ENCODE assay signal across 20 mouse cellular contexts in the genomic region with DNA sequence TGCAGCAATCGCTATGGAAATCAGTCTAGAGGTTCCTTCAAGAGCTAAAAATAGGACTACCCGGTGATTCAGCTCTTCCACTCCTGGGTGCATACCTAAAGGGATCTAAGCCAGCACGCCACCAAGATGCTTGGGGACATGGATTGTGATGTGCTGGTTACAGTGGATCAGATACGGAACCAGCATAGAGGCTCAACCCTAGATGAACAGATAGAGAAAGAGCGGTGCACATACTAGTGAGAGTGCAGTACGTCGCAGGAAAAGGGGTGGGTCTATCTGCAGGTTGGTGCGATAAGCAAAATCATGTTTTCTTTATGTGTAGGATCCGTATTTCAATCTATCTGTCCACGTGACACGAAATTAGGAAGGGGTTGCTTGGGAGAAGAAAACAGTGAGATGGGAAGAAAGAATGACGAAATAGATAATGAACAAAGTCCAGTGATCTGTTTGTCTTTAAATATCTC.
A peak's percentile ranks its signal among the peaks of the same experiment; 100 is the strongest.
DNase-seq lines count a peak whose midpoint lies in the region; TF ChIP-seq lines count a peak whose summit lies in the region.
"Had no signal": no experiment of that assay in that cellular context is flagged by ENCODE, and none has a peak within 500 bp of the region (broad histone marks: within the 10 kb centered on the region; RNA-seq: fewer than 3 reads in every experiment).

No protein-coding gene starts in this region.

- no peak for TF ChIP-seq POLR2A in liver, adult 2 months (IDR thresholded peaks at IDR 0.05; ENCODE audit: extremely low read depth, insufficient read depth, low read length)
- no peak for TF ChIP-seq POLR2A in thymus, adult 2 months (IDR thresholded peaks at IDR 0.05; ENCODE audit: control insufficient read depth, extremely low read depth, insufficient read depth, low read length, poor library complexity)

- no peaks in the 10 kb centered on the region for H3K27me3 ChIP-seq in heart, embryonic 10.5 days (ENCODE audit: insufficient read depth, poor library complexity, severe bottlenecking)
- no peaks in the 10 kb centered on the region for H3K27me3 ChIP-seq in liver, adult 2 months (ENCODE audit: control insufficient read depth, insufficient read depth, low read length)
- no peaks in the 10 kb centered on the region for H3K27me3 ChIP-seq in thymus, adult 2 months (ENCODE audit: control insufficient read depth, insufficient read depth, low read length)
- H3K27me3 ChIP-seq: embryonic facial prominence, embryonic 12.5 days; forebrain, embryonic 15.5 days; liver, embryonic 13.5 days; neural tube, embryonic 15.5 days had no signal

- no peaks in the 10 kb centered on the region for H3K9me3 ChIP-seq in heart, embryonic 10.5 days
- H3K9me3 ChIP-seq: embryonic facial prominence, embryonic 12.5 days; forebrain, embryonic 15.5 days; liver, embryonic 13.5 days; neural tube, embryonic 15.5 days had no signal

- H3K4me1 ChIP-seq in heart, embryonic 10.5 days = peaks cover 41% of the 10 kb centered on the region
- peaks cover 9% of the 10 kb centered on the region; the same call in 1 of the 2 replicates for H3K4me1 ChIP-seq in liver, adult 2 months (ENCODE audit: control insufficient read depth, insufficient read depth, low read length)
- H3K4me1 ChIP-seq in brown adipose tissue, adult 24 weeks (ENCODE audit: control insufficient read depth, insufficient read depth, insufficient read length, low read length) = peaks cover 23% of the 10 kb centered on the region
- H3K4me1 ChIP-seq in thymus, adult 2 months (replicated peaks; ENCODE audit: control insufficient read depth, insufficient read depth, low read length) = 0 out of 2 replicates have a peak, but pooled peaks cover 3% of the 10 kb centered on the region
- H3K4me1 ChIP-seq: embryonic facial prominence, embryonic 12.5 days; neural tube, embryonic 15.5 days had no signal

- no peak for DNase-seq in heart, embryonic 10.5 days (ENCODE audit: low spot score)
- DNase-seq in heart, adult 18-20 months = no peak
- peak; percentile 82 for DNase-seq in liver, adult 2 months (ENCODE audit: extremely low read depth, low read depth, low spot score)
- DNase-seq in liver = no peak
- DNase-seq in kidney, postnatal 10 days = no peak
- DNase-seq in thymus, adult 2 months = no peak
- DNase-seq: adrenal gland, postnatal 10 days; cerebellum, adult 2 months; kidney, adult 9 months; kidney, postnatal 4 days; layer of hippocampus, postnatal 36 days; left cerebral cortex, postnatal 4 days; liver, embryonic 13.5 days; midbrain, embryonic 14.5 days had no signal

- H3K36me3 ChIP-seq in heart, embryonic 10.5 days = no peaks in the 10 kb centered on the region
- H3K36me3 ChIP-seq in liver, adult 2 months (ENCODE audit: control insufficient read depth, insufficient read depth, low read length) = no peaks in the 10 kb centered on the region
- H3K36me3 ChIP-seq in thymus, adult 2 months (ENCODE audit: control insufficient read depth, insufficient read depth, low read length) = no peaks in the 10 kb centered on the region
- H3K36me3 ChIP-seq: embryonic facial prominence, embryonic 12.5 days; forebrain, embryonic 15.5 days; liver, embryonic 13.5 days; neural tube, embryonic 15.5 days had no signal

- H3K9ac ChIP-seq in liver, adult 2 months (ENCODE audit: low read depth, low read length) = no peak overlapping the region
- H3K9ac ChIP-seq: embryonic facial prominence, embryonic 12.5 days; forebrain, embryonic 15.5 days; liver, embryonic 13.5 days; neural tube, embryonic 15.5 days had no signal

- H3K4me3 ChIP-seq in heart, embryonic 10.5 days = no peak overlapping the region
- no peak overlapping the region for H3K4me3 ChIP-seq in liver, adult 2 months (ENCODE audit: insufficient read depth, low read depth, low read length)
- H3K4me3 ChIP-seq in brown adipose tissue, adult 24 weeks (ENCODE audit: insufficient read depth, low read depth, low read length) = no peak overlapping the region
- H3K4me3 ChIP-seq in thymus, adult 2 months (ENCODE audit: control insufficient read depth, insufficient read depth, low read length) = no peak overlapping the region
- H3K4me3 ChIP-seq: embryonic facial prominence, embryonic 12.5 days; forebrain, embryonic 15.5 days; liver, embryonic 13.5 days; myocyte; neural tube, embryonic 15.5 days had no signal

- no peak for TF ChIP-seq CTCF in liver, adult 2 months (IDR thresholded peaks at IDR 0.05; ENCODE audit: low read depth, low read length)
- no peak for TF ChIP-seq CTCF in thymus, adult 2 months (IDR thresholded peaks at IDR 0.05; ENCODE audit: borderline replicate concordance, control insufficient read depth, extremely low read depth, insufficient read depth, low read length, poor library complexity)

- H3K79me2 ChIP-seq in liver, adult 2 months (ENCODE audit: control insufficient read depth, insufficient read depth, low read length) = peaks cover 19% of the 10 kb centered on the region; the same call in 1 of the 2 replicates

- 64% methylated on average over 12 of the region's 12 CpGs for WGBS in heart, embryonic 10.5 days
- WGBS in liver, adult 2 months = 57% methylated on average over 12 of the region's 12 CpGs
- WGBS in thymus, adult 2 months = 89% methylated on average over 12 of the region's 12 CpGs

- peak overlapping the region; percentile 67 for H3K27ac ChIP-seq in heart, embryonic 10.5 days
- H3K27ac ChIP-seq in liver, adult 2 months (replicated peaks; ENCODE audit: insufficient read depth, low read depth, low read length) = peak overlapping the region; percentile 91; the same call in 1 of the 2 replicates
- H3K27ac ChIP-seq in brown adipose tissue, adult 24 weeks (replicated peaks; ENCODE audit: low read depth, low read length) = peak overlapping the region; percentile 96; the same call in 1 of the 2 replicates
- H3K27ac ChIP-seq in thymus, adult 2 months (ENCODE audit: control insufficient read depth, insufficient read depth, low read length) = no peak overlapping the region
- H3K27ac ChIP-seq: embryonic facial prominence, embryonic 12.5 days; forebrain, embryonic 15.5 days; hindbrain, postnatal 0 days; liver, embryonic 13.5 days; neural tube, embryonic 15.5 days had no signal
